ENCODE assay signal across 8 mouse cellular contexts in genomic region chr9:118915290-118915689, GRCm38 (mm10).
DNase-seq lines count a peak whose midpoint lies in the region.

No protein-coding gene starts in this region.

- DNase-seq in embryo, embryonic 10 days (ENCODE audit: low spot score), result peak; percentile 65
- DNase-seq in embryo, embryonic 11 days, result no peak
- DNase-seq in right cerebral cortex, postnatal 4 days, result peak; percentile 39
- DNase-seq in right cerebral cortex, postnatal 25 days, result no peak
- peak; percentile 45 for DNase-seq in kidney, postnatal 14 days
- DNase-seq in thymus, postnatal 14 days, result peak; percentile 51
- DNase-seq in layer of hippocampus, adult 11-12 months (ENCODE audit: low spot score), result no peak
- DNase-seq in cerebellum, adult 8-10 months, result no peak

Comparison
In these comparisons a context has a peak if more than half of its experiments do, and no peak if none do; other contexts are left out.
1. DNase-seq: peak in embryo, embryonic 10 days (single experiment), right cerebral cortex, postnatal 4 days (single experiment), kidney, postnatal 14 days (single experiment) and thymus, postnatal 14 days (single experiment); none in embryo, embryonic 11 days (single experiment), right cerebral cortex, postnatal 25 days (single experiment), layer of hippocampus, adult 11-12 months (single experiment) and cerebellum, adult 8-10 months (single experiment).